Mouse (Mus musculus) frontal cortex, adult 2 months (tissue): Measurements from ENCODE around the gene Bmp2k. TPM values are rescaled to one million over a fixed set of nuclear protein-coding genes. Genes with fewer than 3 reads are reported as not detected.

Experiments
- DNase-seq, 2 experiments: peaks; one replicate each; pipeline ENCODE4 v3.0.0; 2022; ENCODE audit warnings: low spot score in 1 of 2; ENCODE audit errors: extremely low spot score in 1 of 2
- polyA plus RNA-seq: library from polyadenylated mRNA; depleted of rRNA; stranded (reverse); fragments of >200 nt; gene quantifications from 2 replicates; pipeline ENCODE4 v1.2.3, GENCODE M21; 2012

Gene Bmp2k
- polyA plus RNA-seq, 1 experiment = 7.6 TPM

- DNase-seq = no peak
Observed at GRCm38 (mm10) chr5:96970472-96970848, 27.0 kb upstream of the Bmp2k start.

DNA sequence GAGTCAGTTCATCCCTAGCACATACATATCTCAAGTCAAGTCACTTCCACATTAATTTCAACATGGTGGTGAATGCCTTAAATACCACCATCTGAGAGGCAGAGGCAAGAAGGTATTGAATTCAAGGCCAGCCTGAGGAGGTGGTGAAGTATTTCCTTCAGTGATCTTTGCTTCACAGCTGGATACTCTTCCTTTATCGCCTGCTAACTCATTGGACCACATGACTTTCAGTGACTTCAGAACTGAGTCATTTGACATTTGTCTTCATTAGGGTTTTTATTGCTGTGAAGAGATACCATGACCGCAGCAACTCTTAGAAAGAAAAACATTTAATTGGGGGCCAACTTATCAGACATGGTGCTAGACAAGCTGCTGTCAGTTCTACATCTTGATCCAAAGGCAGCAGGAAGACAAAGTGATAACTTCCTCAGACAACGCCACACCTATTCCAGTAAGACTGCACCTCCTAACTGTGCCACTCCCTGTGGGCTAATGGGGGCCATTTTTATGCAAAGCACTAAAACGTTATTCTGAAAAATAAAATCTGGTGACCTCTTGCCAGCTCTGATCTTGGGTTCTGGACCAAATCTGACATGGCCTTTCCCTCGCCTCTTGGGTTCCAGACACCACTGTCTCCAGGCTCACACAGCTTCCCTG lies 24.9 kb upstream of the Bmp2k start:
- no peak for DNase-seq

DNA sequence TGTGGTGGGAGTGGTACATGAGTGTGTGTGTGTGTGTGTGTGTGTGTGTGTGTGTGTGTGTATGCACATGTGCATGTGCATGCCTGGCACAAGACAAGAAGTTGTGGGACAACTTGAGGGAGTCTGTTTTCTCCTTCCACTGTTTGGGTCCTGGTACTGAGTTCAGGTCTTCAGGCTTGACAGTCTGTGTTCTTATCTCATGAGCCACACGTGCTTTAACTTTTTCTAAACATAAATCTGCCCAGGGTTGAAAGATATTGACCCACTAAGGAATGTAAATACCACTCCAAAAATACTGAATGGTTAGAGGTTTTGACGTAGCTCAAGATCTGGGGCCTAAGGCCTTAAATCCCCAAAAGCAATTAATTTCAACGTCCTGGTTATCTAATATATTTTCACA lies 23.8 kb upstream of the Bmp2k start:
- no peak for DNase-seq

- no peak for DNase-seq
Observed at GRCm38 (mm10) chr5:96974661-96975060, 22.8 kb upstream of the Bmp2k start.

- no peak for DNase-seq
Observed at GRCm38 (mm10) chr5:96975112-96975511, 22.4 kb upstream of the Bmp2k start.

- DNase-seq = no peak
Observed at GRCm38 (mm10) chr5:96976150-96976549, 21.3 kb upstream of the Bmp2k start.

DNA sequence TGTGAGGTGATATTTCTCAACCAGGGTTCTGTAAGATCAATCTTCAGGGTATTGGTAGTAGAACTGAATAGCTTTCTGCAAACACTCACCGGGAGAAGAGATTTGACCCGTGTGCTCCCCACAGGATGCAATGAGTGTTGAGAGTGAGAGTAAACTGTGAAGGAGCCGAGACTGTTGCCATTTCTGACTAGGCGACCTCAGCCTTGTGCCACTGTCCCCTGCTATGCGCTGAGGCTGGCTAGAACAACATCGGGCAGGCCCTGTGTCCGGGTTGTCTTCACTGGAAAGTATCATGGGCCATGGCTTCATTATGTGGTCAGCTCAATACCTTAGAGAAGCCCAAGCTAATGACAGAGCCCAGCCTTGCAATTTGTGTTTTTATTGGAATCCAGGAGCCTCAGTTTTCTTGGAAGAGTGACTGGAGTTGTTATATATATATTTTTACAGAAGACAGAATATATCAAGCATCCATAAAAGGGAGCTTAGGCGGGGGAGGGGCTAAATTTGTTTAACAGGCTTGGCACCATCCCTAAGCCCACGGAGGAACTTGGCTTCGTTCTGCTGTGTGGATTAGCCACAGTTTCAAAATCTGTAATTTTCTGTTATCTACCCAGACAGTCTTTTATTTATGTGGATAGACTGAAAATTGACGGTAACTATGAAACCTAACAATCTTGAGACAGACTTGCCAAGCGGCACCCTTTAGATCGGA lies 18.0 kb upstream of the Bmp2k start:
- peak in 1 of 2 experiments; percentile 45 for DNase-seq

- no peak for DNase-seq
Observed at GRCm38 (mm10) chr5:96980008-96980634, 17.4 kb upstream of the Bmp2k start.

- no peak for DNase-seq
Observed at GRCm38 (mm10) chr5:96981987-96982386, 15.5 kb upstream of the Bmp2k start.

GRCm38 (mm10) chr5:96983142-96983541 lies 14.3 kb upstream of the Bmp2k start:
- no peak for DNase-seq

- DNase-seq = no peak
Observed at GRCm38 (mm10) chr5:96986850-96987249, 10.6 kb upstream of the Bmp2k start.

GRCm38 (mm10) chr5:96988880-96989279 lies 8.6 kb upstream of the Bmp2k start:
- DNase-seq = no peak

DNA sequence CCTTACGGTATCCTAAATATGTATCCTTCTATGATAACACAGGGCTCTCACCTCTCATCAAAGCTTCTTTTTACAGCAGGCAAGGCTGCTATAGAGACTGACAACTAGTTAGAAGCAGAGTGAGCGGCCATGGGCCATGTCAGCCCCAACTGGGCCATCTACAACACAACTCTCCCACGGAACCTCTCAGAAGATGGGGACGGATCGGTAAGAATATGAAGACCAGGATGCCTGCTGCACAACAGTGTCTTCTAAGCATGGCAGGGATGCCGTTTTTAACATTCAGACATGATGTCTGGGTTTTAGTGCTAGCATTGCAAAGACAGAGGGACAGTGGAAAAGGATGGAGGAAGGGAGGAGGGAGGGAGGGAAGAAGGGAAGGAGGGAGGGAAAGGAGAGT lies 6.3 kb upstream of the Bmp2k start:
- DNase-seq = no peak

GRCm38 (mm10) chr5:96992651-96993050 lies 4.8 kb upstream of the Bmp2k start:
- DNase-seq = no peak

GRCm38 (mm10) chr5:96993057-96993456 lies 4.4 kb upstream of the Bmp2k start:
- DNase-seq = no peak

- no peak for DNase-seq
Observed at GRCm38 (mm10) chr5:96995791-96996190, 1.7 kb upstream of the Bmp2k start.

DNA sequence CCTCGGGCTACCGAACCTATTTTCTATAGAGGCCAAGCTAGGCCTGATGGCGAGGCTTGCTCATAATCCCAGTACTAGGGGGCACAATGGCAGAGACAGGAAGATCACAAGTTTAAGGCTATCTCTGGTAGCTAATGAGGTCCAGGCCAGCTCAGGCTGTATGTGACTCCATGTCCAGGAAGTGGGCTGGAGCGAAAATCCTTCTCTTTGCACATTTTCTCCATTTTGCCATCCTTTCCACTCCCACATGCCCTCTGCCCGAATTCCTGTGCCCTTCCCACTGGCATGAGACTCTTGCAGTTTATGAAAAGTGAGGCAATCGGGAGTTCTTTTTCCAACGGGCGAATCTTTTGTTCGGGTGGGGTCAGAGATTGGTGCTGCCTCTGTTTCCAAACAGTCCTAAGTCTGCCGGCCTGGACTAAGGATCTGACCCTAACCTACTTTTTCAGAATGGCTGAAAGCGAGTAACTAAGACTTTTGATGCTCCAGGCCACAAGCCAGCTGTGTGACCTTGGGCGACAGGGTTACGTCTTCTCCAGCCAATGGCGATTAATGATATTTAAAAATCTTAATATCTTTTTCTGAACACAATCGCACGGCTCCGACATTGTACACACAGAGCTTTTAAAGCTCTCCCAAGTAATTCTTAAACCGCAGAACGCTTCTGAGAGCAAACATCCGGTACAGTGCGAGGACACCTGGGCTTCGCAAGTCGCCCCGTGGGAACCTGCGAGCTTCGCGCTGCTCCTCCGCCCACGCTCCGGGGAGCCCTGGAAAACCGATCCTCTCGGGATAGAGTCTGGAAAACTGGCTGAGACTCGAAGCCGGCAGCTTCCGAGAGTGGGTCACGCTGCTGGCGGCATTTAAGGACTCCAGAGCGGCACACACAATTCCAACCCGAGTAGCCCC lies 834 bp upstream of the Bmp2k start:
- DNase-seq = no peak

GRCm38 (mm10) chr5:96997802-96998565 lies 495 bp downstream of the Bmp2k start:
- DNase-seq = peak in 1 of 2 experiments; percentile 21

DNA sequence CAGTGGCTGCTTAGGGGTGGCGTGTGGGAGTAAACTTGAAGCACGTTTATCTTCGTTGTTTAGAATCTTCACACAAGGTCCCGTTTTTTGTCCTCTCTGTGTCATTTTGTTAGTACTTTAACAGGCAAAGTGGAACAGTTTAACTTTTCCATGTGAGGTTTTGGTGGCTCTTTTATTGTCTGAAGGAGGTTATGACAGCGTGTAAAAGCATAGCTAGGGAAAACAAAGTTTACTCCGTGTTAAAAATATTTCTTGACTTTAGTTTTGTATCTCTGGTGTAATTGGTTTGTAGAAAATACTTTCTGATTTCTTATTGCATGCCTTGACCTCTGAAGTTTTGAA lies 1.0 kb downstream of the Bmp2k start:
- DNase-seq = no peak

DNA sequence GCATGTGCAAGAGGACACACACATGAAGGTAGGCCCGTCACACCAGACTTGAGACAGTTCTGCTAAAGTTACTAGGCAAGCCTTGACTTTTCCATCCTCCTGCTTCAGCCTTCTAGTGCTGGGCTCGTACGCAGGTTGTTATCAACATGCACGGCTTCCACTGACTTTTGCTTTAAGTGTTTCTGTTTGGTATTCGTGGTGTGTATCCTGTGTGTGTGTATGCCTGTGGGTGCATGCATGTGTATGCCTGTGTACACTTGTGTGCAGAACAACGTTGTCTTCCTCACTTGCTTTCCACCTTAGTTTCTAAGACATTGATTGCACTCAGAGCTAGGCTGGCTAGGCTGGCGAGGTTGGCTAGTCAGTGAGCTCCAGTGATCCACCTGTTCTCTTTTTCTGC lies 2.1 kb downstream of the Bmp2k start:
- no peak for DNase-seq
